Mouse (Mus musculus) megakaryocyte, embryonic 14.5 days (primary cell): Measurements from ENCODE around the gene Rhof.

Experiments
- FLI1 ChIP-seq: IDR thresholded peaks from 2 replicates; pipeline ENCODE4 v1.6.1; 2012; ENCODE audit warnings: low read length, inconsistent platforms, mixed read lengths
- GATA1 ChIP-seq: IDR thresholded peaks from 3 replicates; pipeline ENCODE4 v1.6.1; 2012; ENCODE audit warnings: mixed read lengths, low read length, inconsistent platforms, borderline replicate concordance

DNA sequence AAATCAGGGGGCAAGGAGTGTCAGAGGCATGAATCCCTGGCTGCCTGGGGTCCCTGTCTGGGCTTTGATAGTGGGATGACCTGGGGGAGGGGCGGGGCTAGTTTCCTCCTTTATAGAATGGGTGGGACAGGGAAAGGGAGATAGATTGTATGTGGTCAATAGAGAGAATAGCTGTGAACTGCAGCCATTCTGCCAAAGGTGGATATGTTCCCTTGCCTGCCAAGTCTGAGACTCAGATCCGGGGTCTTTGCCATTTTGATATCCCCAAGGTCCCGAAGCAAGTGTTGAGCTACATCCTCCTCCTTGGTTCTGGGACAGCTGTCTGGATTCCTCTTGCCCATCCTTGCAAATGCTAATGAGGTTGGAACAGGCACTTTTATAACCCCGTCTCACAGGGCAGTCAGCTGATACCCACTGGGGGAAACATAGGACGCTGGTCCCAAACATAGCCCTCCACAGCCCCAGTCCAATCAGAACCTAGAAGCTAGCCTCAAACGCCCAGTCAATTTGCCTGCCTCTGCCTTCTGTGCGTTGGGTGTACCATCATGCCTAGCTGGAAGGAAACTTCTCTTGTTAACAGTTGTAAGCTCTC is 11.8 kb downstream of the Rhof start:
- TF ChIP-seq FLI1 (no peak), GATA1 (no peak)
